Mouse (Mus musculus): ENCODE measurements around the gene Ggct.
"Not testable (repeated sequence)": the region's sequence is repeated elsewhere in the genome, so short reads cannot be mapped to it uniquely, and the experiment has no call there.

Gene Ggct

DNA sequence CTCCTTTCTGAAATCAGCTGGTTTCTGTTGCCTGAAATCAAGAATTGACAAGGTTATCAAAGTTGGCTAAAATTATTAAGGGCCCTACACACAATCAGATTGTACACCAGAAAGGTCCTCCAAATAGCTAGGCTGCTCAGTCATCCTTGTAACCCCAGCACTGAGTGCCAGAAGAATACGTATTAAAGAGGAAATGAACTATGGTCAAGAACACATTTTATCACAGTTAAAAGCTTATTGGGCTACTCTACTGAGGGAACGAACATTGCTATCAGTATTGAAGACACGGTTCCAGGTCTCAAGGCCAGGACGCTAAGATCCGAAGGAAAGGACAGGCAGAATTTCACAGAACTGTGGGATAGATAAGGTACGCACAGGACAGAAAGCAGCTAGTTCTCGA is 609 bp downstream of the Ggct start:
- peak; percentile 63 for DNase-seq

DNA sequence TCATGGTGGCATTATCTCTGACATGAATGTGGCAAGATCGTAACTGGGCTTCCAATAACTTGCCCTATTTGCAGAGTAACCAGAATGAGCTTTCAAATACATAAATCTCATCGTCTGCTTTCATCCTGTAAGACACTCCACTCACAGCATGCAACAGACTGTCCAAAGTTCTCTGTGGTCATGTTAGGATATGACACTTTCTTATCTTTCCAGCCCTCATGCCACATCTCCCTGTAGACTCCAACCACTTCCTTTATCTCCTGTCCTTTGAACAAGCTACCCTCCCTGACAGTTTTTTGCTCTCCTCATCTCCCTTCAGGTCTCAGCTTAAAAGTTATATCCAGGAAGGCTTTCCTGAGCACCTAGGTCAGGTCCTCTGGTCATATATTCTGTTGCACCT is 1.6 kb downstream of the Ggct start:
- DNase-seq, result no peak

DNA sequence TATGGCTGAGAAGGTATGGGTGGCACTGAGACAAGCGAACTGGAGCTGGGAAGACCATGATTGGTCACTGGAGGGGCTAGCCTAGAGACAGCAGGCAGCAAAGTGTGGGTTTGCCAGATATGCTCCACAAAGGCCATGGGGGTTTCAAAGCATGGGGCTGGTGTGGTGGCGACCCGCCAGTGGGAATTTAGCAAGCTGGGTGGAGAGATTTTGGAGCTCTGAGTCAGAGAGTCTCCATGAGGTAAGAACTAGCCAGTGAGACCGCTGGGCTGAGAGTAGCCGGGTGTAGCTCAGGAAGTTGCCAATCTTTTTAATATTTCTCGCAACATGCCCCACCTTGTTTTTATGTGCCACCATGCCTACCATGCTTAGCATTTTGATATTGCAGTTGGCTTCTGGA is 4.6 kb downstream of the Ggct start:
- no peak for DNase-seq

DNA sequence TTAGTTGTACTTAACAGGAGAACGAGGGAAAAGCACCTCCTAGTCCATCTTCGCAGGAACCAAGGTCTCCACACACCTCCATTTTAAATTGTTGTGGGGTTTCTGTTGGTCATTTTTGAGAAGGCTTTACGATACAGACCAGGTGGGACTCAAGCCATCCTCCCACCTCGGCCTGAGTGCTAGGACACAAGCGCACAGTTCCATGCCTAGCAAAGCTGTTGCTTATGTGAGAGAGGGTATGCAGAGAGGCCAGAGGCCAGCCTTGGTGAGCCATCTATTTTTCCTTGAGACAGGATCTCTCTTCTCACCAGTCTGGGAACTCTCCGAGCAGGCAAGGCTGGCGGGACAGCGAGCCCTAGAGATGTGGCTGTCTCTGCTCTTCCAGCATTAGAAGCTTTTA is 8.7 kb downstream of the Ggct start:
- DNase-seq, result no peak

DNA sequence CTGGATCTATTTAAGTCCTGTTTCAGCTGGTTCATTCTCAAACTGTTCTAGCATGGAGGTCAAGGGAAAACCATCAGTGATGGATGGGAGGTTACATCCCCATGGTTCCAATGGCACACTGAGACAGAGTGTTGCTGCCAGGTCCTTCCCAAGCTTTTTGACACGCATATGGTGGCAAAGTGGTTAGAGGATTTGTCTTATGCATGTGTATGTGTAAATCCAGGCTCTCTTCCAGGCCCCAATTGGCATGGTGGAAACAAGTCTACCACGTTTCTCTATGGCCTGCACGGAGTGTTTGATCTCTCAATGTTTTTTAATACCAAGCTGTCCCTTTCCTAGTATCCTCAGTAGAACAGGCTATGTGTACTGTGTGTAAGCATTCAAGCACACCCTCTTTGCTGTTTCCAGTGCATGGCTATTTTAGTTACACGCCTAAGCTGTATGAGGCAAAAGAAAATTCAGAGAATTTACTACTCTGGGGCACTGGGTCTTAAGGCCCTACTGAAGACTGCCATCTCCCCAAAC is 9.2 kb downstream of the Ggct start:
- no peak for DNase-seq

DNA sequence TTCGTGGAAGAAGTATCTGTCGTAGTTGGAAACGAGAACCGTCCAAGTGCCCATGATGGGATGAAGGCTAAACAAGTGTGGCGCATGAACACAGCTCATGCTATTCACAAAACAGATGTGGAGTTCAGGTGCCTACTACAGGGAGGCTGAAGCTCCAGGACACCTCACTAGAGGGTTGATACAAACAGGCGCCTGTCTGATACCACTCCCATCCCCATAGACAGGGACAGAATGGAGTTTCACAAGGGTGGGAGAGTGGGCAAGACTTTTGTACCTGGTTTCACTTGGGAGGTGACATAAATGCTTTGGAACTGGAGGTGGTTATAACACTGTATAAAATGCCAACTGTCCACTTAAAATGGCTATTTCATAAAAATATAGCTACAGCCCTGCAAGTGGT is 13.3 kb downstream of the Ggct start:
- no peak for DNase-seq

DNA sequence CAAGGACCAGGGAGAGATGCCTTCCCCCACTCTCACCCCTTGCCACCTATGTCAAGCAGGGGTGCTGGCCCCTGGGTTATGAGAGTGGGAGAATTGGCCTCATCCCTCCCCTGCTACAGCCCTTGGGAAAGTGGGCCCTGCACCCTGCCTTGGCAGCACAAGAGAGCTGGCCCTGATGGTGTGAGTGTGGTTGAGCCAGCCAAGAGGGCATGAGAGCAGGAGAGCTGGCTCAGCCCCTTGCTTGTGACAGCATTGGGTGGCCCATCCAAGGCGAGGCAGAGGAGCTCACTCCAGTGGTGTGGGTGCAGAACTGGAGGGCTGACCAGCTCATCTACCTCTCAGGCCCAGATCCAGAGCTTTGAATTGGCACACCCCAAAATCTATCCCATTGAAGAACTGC is 17.1 kb downstream of the Ggct start:
- DNase-seq, result no peak

DNA sequence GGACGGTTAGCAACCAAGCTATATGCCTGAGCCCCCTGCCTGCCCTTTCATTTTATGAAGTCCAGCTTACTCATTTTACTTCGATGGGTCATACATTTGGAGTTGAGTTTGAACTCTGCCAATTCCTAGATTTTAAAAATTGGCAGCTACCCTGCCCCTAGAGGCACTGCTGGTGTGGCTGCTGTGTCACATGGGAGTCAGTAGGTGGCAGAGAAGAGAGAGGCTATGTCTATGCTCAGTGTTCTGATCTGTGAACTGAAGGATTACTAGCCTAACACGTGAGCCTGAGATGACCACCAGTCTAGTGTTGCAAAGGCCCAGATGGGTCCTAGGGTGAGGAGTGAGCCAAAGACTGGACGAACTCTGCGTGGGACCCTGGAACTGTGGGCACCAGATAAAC is 18.2 kb downstream of the Ggct start:
- DNase-seq, result peak; percentile 56

DNA sequence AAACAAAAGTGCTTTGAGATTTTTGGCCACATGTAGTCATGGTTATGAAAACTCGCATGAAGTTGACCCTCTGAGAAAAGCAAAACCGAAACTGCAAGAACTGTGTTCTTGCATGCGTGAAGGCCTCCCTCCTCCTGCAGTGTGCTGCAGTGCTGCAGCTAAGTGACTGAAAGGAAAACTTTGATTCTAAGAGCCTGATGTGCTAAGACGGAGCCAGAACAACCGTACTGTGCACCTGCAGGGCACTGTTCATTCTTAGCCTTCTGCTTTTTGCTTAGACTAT is 19.9 kb downstream of the Ggct start:
- DNase-seq, result peak; percentile 64

DNA sequence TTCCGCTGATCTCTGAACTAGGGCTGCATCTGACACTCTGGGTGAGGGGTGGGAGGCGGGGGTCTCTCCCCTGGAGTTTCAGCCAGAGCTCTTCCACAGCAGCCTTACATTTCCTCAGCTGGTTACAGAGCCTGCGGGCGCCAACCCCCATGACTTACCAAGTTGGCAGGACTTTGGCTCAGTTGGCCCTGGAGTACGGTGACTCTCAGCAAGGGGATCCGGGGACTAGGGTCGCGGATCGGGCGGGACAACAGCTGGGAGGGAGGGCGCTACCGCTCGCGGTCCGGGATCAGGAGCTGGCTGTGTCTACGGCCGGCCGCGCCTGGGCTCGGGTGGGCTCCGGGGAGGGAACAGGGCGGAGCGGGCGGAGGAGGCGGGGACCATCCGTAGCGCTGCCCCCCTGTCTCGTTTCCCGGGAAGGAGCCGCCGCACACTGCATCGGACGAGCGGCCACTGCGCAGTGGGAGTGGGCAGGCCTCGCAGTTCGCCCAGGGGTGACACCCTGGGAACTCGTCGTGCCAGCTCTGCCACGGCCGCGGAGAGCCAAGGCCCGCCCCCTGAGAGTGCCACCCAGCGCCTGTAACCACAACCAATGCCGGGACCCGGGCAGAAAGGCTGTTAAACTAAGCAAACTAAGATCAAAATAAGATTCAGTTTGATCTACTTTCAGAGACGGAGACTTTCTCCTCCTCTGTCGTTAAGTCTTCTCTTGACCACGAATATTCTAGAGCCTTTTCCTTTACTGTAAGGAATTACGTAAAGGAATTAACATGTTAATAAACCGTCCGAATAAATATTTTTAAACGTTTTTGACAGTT is 20.4 kb downstream of the Ggct start, which contains the start of gene Nod1:
TSS of gene Nod1 (minus strand) at position 502 of the 818 bp plus-strand sequence.
- DNase-seq, result peak; percentile 86

DNA sequence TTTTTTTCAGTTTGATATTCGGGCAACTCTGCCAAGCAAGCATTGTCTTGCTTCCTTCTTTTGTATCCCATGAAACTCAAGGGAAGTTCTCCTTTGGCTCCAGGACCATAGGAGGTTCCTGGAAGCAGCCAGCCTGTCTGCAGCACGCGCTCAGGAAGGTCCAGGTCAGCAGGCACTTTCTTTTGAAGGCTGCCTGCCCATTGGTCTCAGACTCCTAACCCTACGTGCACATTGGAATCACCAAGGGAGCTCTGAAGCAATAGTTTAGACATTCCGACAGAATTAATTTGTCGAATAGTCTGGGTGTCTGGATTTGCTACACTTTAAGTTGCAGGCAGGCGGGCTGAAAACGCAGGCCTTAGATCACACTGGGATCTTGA is 21.0 kb downstream of the Ggct start:
- peak; percentile 68 for DNase-seq

DNA sequence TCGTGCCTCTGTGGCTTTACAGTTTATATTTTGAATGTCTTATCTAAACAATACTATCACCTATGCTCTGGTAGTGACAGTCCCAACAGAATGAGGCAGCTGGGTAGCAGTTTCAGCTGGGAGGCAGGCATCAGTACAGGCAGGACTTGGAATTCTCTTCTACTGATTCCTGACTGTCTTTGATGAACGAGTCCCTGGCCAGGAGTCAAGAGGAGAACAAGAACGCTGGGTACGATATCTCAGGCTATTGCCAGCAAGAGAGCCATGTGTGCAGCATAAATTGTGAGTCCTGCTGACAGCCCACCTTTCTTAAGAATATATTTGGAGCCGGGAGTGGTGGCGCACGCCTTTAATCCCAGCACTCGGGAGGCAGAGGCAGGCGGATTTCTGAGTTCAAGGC is 22.2 kb downstream of the Ggct start:
- DNase-seq, result no peak

DNA sequence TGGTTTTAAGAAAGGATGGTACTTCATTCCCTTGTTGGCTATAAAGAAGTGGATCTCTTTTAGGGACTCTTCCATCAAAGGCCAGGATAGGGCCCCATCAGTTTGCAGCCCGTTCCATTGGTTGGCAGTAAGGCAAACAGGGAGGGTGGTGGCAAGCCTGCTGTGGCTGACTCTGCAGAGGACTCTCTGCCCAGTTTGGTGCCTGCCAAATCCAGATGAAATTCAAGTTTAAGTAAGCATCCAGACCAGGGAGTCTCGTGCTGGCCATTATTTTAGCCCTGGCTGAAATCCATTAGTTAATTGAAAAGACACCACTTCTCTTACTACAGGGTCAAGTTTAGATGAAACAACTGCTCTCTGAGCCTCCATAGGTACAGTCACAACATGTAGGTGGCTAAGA is 22.9 kb downstream of the Ggct start:
- no peak for DNase-seq

DNA sequence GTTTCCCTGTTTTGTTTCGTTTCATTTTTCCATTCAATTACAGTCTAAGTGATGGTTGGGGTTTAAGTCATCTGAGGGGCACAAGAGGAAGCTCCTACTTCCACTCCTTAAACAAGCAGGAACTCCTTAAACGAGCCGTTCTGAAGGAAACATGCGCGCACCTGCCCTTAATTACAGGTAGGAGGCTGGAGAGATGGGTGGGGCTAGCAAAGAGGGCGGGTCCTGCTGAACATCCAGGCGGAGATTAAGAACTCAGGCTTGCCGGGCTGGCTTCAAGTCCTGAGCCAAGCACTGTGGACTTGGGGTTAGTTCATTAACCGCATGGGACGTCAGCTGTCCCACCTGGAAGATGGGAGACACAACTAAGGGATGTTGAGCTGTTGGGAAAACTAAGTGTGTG is 25.2 kb downstream of the Ggct start:
- DNase-seq, result no peak

DNA sequence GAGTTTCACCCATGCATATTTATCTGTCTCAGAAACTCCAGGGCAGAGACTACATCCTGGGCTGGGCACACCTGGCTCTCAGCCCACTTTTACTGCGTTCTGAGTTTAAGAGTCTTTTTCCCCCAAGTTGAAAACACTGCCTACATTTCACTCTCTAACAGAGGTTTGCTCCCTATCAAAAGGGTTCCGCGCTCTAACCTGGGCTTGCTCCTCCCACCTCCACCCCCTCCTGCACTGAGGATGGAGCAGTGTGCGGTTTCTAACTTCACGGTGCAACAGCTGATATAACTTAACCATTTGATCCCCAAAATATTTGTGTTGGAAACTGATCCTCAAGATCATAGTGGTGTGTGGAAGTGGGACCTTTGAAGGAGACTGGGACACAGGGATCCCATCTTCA is 27.5 kb downstream of the Ggct start:
- DNase-seq, result no peak

DNA sequence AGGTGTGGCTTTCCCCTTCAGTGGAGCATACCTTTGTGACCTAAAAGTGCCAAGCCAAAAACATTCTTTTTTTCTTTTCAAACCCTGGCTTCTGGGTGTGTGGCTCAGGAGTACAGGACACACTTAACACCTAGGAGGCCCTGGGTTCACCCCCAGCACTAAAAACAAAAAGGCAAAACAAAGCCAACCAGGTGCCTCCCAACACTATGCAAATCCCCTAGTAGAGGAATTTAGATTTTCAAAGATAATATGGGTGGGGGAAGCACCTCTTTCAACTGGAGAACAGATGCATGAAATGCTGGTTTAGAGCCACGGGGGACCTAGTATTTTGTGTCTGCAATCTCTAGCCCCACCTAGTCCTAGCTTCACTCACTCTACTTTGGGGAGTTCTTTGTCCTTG is 28.0 kb downstream of the Ggct start:
- DNase-seq, result no peak

DNA sequence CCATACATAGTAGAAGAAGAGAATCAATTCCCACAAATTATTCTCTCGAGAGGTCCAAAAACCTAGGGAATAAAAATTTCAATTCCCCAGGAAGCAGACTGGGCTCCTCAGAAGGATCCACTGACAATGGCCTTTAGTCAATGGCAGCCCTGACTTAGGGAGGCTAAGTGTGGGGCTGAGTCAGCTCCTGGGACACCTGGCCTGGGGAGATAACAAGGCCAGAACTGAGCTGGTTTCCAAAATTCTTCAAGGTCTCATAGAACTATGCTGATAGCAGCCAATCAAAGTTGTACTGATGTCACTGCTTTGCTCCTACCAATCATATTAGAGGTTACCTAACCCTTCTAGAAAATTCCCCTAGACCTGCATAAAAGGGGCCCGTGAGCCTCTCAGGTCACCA is 29.2 kb downstream of the Ggct start:
- no peak for DNase-seq

DNA sequence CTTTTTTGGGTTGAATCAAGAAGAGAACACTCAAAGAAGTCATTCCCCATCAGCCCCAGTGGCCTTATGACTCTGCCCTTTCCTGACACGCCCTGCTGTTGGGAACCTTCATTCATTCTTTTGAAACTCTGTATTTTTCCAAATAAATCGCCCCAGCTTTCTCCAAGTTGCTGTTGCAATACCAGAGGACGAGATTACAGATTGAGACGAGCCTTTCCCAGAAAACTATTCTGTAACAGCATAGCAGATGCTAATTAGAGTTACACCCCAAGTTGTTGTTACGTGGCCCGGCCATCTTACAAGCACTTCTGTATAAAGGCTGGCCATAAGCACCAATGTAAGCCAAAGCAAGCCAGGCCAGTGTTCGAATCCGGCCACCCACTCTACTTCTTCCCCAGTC is 35.1 kb downstream of the Ggct start:
- no peak for DNase-seq

DNA sequence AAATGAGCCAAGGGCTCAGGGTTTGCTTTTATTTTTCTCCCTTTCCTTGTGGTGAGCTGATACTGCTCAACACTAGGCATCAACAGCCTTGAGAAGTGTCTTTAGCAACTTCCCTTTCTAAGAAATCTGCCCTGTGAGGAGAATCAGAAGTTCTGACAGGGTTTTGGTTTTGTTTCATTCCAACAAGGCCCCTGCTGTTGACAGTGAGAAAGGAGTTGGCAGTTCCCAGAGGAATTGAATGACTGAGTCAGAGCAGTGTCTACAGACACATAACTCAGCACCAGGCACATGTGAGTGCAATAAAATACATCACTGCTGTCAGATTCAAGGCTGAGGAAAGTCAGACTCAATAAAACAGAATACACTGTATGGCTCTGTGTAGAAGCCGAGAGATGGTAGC is 36.3 kb downstream of the Ggct start:
- DNase-seq, result no peak

DNA sequence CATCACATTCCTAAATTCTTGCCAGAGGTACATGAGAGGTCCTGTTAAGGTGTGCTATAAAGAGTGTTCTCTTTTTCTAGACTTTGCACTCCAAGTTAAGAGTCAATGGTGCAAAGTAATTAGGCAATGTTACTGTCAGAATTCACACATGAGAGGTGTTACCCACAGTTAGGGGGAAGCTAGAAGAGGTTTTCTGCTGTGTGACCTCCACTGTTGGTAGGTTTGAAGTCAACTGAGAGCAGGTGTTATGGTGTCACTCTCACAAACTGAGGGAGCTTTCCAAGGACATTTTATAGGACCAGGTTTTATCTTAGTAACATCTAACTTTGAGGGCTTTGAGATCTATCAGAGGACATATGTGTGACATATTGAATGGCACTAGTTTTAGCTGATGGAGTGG is 36.8 kb downstream of the Ggct start:
- DNase-seq, result no peak

DNA sequence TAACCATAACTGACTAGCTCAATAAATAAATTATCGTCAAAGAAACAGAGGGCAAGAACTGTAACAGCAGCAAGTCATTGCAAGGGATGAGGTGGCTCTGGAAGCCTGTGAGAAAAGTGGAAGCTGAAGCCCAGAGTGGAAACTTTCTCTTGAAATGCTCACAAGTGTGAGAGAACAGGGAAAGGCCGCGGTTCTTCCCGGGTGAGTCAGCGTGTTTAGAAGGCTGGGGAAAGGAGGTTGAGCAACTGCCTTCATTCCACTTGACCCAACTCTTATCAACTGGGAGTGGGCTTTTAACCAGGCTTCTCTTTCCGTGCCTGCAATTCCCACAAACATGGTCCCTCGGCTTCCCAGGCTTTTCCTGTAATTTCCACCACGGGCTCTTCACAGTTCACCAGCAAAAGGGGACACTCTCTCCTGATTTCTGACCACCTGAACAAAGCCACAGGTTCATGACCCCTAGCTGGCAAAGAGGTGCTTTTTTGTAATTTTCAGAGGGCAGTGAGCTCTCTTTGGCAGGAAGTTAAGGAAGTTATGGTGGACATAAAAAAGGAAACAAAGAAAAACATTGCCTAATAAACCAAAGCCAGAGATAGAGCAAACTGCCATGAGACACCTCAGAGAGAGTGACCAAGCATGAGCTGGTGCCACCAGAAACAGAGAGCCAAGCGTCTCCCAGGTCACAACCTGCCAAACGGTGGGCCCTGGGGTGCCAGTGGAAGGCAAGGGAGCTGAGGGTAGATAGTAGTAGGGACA is 37.9 kb downstream of the Ggct start:
- DNase-seq, result no peak

DNA sequence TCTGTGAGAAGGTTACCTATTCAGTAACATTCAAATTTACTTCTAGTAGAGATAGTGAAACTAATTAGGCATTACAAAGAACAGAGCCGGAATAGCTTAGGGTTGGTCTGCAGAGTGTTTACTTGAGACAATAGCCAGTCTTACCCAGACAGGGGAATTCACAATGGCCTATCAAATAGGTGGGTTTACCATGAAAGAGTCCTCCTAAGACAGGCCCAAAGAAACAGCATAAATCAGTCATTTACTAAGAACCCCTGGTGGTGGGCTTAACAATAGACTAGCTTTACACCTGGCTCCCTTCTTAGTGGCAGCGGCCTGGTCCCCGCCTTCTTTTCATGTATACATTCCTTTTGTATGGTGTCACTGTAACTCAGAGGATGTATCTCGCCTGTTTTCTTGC is 39.4 kb downstream of the Ggct start:
- DNase-seq, result not testable (repeated sequence)

DNA sequence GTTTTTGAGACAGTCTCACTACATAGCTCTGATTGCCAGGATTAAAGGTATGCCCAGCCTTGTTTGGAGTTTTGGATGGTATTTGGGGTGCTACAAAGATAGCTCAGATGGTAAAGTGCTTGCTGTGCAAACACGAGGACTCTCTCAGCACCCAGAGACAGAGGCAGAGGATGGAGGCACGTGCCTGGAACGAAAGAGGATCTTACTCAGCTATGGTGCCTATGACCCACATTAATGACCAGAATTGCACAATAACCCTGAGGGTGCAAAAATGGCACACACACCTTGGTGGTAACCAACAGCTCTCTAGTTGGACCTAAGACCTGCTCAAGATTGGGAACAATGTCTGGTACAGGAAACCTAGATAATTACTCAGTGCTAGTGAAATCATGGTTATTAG is 40.2 kb downstream of the Ggct start:
- no peak for DNase-seq

DNA sequence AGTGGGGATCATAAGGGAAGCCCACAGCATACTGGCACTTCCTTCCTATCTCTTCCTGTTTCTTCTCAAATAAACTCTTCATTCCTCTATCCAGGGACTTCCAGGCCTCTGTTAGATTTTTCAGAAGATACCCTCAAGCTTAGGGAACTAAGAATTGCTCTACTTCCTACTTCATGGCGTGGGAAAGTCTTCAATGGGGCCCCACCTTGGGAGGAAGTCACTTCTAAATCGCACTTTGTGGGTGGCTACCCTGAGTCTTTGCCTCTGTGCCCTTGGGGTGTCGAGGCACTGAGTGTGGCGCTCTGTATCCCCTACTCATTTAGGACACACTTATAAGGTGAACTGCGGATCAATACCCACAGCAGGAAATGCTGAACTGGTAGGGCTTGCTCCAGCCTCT is 44.1 kb downstream of the Ggct start:
- no peak for DNase-seq
